Mouse (Mus musculus) thymus, adult 2 months (tissue): ENCODE data around the gene Phactr1.

Source experiments
- CTCF ChIP-seq: fragments of 200-500 bp; IDR thresholded peaks from 2 replicates; pipeline ENCODE4 v1.5.1; 2012; ENCODE audit warnings: mild to moderate bottlenecking, control low read depth, low read length, moderate library complexity, borderline replicate concordance; ENCODE audit not compliant: control insufficient read depth, poor library complexity, insufficient read depth; ENCODE audit errors: extremely low read depth
- POLR2A ChIP-seq: fragments of 200-500 bp; IDR thresholded peaks from 2 replicates; pipeline ENCODE4 v1.6.1; 2012; ENCODE audit warnings: mild to moderate bottlenecking, low read length, control low read depth, moderate library complexity; ENCODE audit not compliant: control insufficient read depth, poor library complexity, insufficient read depth; ENCODE audit errors: extremely low read depth

GRCm38 (mm10) chr13:42878346-42878745, 197.9 kb downstream of the Phactr1 start:
- TF ChIP-seq CTCF, result no peak
- no peak for TF ChIP-seq POLR2A
